Mouse (Mus musculus) heart, postnatal 25 days (tissue): Measurements from ENCODE around the gene Hcar1. TPM values are rescaled to one million over a fixed set of nuclear protein-coding genes. Genes with fewer than 3 reads are reported as not detected.
A peak's percentile ranks its signal among the peaks of the same experiment; 100 is the strongest.

Experiments
- DNase-seq: peaks from one replicate; pipeline ENCODE4 v3.0.0; 2022; ENCODE audit warnings: low spot score
- intact Hi-C: fragments of 180-260 bp; cut with DNase I; formaldehyde crosslinking; loops from one replicate; pipeline ENCODE4 v1.15.1; 2025
- total RNA-seq, 2 experiments: library from RNA; stranded (reverse); gene quantifications; 2 replicates each; pipeline ENCODE4 v1.2.3; 2021

The Hcar1 gene
- under 1 TPM; 0.49 to 0.81 TPM for total RNA-seq

DNA sequence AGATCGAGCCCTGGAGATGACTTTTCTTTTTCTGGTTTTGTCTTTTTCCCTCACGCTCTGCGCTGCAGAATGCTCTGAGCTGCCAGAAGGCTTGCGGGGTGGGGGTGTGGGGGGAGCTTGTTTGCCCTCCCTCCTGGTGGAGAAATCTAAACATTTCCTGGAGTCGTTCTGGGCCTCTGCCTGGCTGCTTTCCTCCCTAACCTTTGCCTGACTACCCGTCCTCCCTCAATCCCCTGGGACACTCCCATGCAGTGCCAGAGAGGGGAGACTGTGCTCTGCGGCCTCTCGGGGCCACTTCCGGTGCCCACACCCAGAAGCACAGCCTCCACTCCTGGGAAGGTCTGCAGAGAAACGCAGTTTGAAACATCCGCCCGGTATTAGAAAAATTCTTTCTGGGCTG, at the start of gene Hcar1:
TSS of gene Hcar1 (minus strand) at position 93 of the 400 bp plus-strand sequence.
- DNase-seq = no peak
- intact Hi-C loops = no loop called here

DNA sequence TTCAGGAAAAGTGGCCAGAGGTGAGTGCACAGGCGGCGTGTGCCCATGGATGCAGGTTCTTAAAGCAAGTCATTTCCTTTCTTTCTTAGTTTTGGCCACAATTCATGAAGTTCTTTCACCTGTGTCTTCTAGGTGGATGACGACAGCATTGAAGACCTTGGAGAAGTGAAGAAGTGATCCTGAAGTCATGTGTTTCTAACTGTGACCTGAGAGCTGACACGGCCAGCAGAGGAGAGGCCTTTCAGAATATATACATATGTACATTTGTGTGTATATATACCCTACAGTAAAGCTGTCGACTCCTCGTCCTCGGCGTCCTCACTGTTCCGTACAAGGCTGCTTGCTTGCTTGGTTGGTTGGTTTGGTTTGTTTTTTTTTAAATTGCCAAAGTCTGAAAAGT, 47.3 kb upstream of the Hcar1 start, which contains the start of gene Gm43518:
TSS of gene Gm43518 (plus strand) at position 301 of the 400 bp plus-strand sequence.
- DNase-seq = no peak
- intact Hi-C loops = no loop called here

DNA sequence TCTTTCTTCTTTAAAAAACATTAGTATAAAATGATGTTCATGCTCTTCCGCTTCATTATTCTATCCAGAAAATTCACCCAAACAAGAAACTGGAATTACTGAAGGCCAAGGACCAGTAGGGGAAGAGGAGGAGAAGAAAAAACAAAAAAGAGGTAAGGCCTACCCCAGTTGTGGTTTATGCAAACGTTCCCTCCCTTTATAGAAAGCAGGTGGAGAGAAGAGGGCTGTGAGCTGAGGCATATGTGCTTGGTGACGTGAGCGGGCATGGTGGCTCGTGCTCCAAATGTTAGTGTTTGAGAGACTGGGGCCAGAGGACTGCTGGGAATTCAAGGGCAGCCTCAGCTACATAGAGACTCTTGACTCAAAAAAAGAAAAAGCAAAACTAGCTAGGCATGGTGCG, 42.3 kb upstream of the Hcar1 start:
- no peak for DNase-seq
- intact Hi-C loops = no loop called here

DNA sequence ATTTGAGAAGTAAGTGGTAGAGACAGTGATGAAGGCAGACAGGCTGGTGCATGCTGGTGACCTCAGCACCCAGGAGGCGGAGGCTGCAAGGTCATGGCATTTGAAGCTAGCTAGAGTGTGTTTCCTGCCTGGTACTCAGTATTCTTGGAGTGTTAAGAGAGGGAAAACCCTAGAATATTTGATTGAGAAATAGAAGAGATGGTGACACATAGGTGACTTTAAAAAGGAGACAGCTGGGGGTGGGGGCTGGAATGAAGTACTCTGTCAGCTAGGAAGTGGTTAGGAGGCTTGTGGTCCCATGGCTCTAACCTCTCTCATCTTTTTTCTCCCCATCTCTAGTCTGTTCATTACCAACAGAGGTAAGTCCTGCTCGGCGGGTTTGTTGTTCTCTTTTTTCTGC, 35.0 kb upstream of the Hcar1 start:
- DNase-seq = no peak
- intact Hi-C loops = no loop called here

DNA sequence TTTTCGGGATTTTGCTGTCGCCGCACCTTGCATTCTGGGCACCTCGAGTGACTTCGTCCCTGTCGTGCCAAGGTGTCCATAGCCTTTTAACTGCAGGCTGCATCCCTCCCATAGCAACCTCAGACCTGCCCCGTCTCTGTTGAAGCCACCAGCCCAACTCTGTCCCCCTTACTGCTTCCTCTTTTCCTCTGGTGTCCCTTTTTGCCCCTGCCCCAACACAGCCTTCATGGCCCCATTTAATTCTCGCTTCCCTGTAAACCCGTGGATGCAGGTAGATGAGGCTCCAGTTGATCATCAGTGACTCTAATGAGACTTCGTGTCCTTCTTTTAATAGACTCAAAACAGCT, 27.8 kb upstream of the Hcar1 start:
- intact Hi-C loops = loop anchor here (2.0 to 5.0 kb wide), 3 partner anchors 80 to 281 kb away; no protein-coding TSS in a partner anchor
- no peak for DNase-seq

DNA sequence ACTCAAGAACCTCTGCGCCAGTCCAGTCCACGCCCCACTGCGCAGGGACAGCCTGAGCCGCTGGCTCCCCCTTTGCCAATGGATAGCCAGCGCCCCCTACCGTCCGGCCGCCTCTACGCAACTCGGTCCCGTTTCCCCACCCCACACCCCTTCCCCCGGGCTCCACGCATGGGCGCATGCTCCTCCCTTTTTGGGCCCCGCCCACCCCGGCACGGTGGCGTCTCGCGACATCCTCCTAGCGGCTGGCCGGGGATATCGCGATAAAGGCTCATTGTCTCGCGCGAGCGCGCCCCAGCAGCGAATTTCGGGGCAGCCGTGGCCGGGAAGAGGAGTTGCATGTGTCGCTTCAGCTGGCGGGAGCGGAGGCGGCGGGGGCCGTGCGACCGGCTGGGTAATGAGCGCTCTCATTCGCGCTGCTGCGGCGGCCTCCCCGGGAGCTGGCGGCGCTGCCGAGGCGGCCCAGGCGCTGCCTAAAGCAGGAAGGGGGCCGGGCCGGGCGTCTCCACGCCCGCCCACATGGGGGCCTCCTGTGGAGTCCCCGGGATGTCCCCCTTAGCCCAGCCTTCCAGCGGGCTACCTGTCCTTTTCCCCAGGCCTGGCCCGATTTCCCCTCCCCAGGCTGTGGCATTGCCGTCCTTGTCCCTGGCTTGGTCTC, 27.3 kb upstream of the Hcar1 start, which contains the start of gene Denr:
TSS of gene Denr (plus strand) at position 200 of the 655 bp plus-strand sequence.
- intact Hi-C loops = loop anchor here (2.0 to 5.0 kb wide), 3 partner anchors 80 to 280 kb away; no protein-coding TSS in a partner anchor
- DNase-seq = peak; percentile 97

DNA sequence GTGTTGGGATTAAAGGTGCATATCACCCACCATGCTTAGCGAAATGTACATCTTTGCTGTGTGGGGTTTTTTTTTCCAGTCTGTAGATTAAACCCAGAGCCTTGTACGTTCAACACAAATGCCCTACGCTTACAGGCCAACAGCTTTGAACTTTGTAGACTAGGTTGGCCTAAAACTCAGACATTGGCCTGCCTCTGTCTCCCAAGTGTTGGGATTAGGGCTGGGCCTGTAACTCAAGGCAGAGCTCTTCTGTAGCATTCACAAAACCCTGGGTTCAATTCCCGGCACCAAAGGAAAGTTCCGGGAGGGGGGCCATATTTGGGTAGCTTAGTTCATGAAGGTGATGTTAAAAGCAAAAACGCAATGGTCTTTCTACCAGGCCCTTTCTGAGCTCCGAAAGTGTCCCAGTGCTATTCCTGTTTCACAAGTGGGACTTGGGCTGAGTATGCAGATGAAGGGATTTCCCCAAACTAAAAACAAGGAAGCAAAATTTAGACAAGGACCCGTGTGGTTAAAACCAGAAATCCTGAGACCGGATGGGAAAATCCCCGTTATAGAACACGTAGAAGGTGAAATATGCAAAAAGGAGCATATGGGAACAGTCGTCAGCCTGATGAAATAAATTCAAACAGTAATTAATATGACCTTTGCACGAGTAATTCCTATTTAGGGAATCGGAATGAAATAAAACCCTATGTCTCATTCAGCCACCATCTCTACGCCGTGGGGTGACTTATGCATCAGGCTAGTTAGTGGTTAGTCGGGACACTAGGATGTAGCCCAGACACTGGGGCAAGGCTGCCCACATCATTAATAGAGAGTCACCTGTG, 26.5 kb upstream of the Hcar1 start:
- intact Hi-C loops = loop anchor here (2.0 to 5.0 kb wide), 3 partner anchors 79 to 280 kb away; no protein-coding TSS in a partner anchor
- no peak for DNase-seq

DNA sequence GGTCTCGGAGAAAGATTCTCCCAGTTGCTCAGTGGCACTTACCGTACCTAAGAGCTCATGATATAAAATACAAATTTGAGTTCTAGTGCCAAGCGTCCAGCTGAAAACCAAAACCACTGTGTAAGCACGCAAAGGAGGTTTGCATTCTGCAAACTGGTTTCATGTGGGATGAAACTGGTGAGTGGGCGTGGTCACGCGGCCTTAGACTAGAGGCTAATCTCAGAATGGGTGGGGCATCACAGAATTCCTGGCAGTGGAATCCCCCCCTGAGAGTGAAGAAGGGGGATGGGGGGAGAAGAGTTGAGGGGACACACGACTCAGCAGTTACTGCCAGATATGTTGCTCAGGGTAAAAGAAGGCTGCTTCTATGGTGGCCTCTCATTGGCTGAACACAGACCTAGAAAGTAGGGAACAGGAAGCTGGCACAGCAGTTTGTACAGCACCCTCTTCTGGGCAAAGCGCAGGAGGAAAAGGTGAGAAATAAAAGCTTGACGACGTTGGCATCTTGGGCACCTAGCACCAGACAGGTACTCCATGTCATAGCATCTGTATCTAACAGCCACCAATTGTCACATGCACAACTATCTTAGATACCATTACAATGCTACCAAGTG, 24.3 kb upstream of the Hcar1 start:
- intact Hi-C loops = no loop called here
- no peak for DNase-seq

DNA sequence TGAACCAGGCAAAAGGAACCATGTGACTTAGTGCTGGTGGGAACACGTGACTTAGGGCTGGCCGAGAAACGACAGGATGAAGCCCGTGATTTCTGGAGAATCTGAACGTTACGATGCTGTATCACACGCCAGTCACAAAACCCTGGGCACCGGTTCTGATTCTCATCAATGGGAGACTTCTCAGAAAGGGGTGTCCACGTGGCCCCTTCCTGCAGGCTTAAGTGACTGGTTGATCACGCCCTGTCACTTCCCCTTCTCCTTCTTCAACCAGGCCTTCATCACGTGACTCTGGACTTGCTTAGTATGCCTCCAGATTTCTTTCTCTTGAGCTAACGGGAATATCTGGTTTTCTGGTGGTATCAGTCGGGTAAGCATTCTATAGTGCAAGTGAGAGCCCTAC, 17.5 kb upstream of the Hcar1 start:
- intact Hi-C loops = no loop called here
- DNase-seq = no peak

DNA sequence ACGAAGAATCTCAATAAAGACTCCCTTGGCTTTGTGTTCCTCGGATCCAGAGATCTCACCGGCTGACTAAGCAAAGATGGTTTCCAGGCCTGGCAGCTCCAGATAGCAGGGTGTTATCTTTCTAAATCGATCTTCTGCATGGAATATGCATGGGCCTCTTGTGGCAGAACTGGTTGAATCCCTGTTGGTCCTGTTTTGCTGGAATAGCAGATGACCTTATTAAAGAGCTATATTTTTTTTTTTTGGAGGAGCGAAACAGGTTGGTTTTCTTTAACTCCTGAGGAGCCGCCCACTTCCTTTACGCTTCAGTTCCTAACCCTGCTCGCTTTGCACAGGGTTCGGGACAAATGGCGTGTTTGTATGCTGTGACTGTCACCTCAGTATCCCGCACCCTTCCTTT, 16.6 kb upstream of the Hcar1 start:
- no peak for DNase-seq
- intact Hi-C loops = no loop called here

DNA sequence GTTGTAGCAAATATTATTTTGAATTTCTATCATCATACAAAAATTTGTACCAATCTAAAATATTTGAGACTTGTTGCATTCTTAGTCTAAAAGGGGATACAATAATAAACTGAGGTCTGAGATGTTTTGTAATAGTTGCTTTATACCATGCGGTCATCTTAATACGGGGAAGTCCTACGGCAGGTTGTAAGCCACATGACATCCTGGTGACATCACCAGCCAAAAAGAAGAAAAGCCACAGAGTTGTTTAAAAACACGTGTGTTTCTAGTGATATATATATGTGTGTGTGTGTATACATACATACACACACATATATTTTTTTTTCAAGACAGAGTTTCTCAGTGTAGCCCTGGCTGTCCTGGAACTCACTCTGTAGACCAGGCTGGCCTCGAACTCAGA, 13.7 kb upstream of the Hcar1 start:
- intact Hi-C loops = no loop called here
- no peak for DNase-seq

DNA sequence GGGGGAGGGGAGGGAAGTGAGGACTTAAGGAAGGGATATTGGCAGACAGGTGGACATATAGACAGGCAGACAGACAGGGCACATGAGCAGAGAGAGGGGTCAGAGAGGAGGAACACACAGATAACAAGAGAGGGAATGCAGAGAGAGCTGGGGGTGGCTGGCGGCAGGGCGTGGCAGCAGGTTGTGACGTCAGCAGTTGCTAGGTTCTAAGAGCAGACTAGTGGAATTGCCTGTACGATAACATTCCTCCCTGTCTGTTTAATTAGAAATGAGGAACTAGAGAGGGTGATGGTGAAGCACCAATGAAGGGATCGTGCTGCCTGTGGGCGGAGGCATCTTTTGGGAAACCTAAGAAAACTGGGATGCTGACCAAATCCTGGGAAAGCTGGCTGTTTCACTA, 11.8 kb upstream of the Hcar1 start:
- intact Hi-C loops = no loop called here
- no peak for DNase-seq

DNA sequence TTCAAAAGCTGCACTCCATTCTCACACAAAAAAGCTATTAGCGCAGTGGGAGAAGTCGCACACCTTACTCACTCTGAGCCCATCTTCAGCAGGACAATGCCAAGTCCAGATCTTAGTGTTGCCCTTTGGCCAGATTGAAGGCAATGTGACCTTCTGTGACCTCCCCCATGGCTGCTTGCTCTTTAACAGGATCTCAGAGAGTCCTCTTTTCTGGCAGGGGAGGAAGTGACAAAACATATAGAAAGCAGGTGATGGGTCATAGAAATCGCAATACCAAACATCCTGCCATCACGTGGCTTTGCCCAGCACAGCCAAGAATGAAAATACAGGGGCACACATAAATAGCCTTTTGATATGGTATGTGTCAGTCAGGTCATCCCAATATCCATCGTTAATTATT, 11.2 kb upstream of the Hcar1 start:
- intact Hi-C loops = no loop called here

DNA sequence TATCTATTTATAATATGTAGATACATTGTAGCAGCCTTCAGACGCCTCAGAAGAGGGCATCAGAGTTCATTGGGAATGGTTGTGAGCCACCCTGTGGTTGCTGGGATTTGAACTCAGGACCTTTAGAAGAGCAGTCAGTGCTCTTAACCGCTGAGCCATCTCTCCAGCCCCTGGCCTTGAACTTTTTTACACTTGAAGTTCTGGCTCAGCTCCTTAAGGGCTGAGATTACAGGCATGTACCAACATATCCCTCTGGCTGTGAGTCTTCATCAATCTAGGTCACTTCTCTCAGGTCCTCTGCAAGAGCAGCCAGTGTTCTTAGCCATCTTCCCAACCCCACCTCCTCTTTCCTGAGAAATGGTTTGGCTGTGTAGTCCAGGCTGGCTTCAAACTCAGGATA, 10.5 kb upstream of the Hcar1 start:
- DNase-seq = no peak
- intact Hi-C loops = no loop called here

More for the DNA sequence above, 11.2 kb upstream of the Hcar1 start:
- DNase-seq = no peak

DNA sequence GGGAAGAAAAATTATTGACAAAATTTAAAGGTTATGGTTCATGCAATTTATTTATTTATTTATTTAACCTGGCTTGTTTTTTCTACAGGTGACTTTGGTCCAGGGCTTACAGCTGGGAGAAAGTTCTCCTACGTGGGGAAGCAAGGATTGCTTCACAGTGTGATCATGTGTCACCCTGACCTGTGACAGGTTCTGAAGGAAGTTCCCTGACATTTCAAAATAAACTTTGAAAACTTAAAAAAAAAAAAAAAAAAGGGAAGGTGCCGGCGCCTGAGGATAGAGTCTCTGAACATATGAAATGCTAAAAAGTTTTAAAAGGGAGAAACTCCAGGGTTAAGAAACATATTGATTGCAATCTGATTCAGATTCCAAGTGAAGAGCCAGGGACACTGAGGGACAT, 6.5 kb upstream of the Hcar1 start:
- no peak for DNase-seq

DNA sequence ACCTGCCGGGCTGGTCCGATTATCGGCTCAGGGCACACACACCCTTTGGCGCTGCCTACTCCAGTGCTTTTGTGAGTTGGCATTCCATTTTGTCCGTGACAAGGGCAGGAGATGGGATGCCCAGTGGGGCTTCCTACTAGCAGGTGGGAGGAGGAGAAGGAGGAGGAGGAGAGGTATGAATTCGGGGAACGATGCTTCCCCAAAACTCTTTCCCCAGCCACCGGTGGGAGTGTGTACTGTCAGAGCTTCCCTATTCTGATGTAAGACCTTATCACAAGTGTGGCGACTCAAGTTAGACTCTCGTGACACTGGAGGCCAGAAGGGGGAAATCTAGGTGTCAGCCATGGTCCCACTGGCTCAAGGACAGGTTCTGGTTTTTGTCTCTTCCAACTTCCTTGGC, 4.5 kb upstream of the Hcar1 start:
- DNase-seq = no peak
- intact Hi-C loops = no loop called here

More for the DNA sequence above, 6.5 kb upstream of the Hcar1 start:
- intact Hi-C loops = no loop called here

DNA sequence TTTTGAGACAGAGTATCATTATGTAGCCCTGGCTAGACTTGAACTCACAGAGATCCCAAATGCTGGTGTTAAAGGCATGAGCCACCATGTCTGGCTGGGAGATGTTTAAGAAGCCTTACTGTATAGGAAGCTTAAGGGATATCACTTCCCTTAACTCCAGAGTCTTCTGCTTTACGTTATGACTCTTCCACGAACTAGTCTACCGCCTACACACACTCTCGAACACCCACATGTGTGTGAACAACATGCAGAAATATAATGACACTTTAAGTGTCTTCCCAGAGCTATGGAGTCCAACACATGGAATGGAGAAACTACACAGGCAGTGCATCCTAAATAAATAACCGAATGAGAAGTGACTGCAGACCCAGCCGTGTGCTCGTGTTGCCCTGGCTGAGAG, 4.1 kb upstream of the Hcar1 start:
- intact Hi-C loops = no loop called here
- no peak for DNase-seq

DNA sequence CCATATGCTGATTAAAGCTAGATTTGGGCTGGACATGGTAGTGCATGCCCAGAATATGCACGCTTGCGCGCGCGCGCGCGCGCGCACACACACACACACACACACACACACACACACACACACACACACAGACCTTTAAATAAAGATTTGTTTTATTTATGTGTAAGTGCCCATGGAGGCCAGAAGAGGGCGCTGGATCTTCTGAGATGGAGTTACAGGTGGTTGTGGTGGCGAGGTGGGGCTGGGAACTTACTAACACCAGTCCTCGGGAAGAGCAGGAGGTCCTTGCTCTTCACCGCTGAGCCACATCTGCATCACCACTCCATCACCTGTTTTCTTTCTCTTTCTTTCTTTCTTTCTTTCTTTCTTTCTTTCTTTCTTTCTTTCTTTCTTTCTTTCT, 958 bp upstream of the Hcar1 start:
- intact Hi-C loops = no loop called here

DNA sequence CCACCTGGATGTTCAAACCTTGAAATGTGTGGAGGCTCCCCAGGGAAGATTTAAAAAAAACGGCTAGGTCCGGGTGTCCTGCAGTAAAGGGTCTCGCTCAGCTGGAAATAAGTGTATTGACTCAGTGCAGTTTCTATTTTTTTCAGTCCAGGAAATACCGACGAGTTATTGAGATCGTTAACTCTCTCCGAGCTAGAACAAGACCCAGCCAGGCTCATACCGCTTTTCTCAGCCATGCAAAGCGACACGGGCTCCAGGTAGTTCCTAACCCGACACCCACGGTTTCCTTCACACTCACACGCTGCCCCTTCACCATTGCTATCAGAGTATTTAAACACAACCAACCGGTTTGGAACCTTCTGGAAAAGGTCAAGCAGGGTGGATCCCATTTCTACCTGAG, 1.8 kb downstream of the Hcar1 start:
- DNase-seq = no peak
- intact Hi-C loops = no loop called here

More for the DNA sequence above, 958 bp upstream of the Hcar1 start:
- DNase-seq = no peak

DNA sequence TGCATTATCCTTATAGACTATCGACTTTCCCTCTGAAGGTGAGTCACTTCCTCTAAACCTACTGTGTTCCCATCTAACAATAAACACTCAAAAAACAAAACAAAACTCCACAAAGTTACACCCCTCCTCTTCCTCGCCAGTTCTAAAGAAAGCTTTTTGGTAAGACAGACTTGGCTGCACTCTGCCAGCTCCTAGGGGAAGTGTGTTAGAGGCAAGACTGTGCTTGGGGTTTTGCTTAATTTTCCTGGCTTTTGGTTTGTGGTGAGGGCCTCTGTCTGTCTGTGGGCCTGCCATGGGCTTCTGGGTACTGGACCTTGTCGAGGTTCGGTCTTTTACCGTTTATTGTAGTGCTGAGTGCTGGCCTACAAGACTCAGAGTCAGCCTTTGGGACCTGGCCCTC, 5.6 kb downstream of the Hcar1 start:
- intact Hi-C loops = no loop called here

DNA sequence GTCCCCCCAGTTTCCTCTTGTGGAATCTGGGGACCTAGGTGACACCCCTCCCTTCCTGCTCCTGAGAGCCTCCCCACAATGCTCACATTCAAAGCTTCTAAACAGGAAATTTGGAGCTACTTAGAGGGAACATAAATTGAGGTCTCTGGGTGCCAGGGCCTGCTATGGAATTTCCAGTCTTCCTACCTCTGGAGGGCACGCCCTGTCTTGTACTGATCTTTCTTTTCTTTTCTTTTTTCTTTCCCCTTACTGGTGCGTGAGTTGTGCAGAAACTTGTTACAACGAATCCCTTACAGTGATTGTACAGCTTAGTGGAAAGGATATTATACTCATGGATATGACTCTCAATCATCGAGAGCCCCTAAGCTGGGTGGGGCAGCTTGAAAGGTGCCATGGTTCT, 10.2 kb downstream of the Hcar1 start:
- no peak for DNase-seq
- intact Hi-C loops = no loop called here

More for the DNA sequence above, 5.6 kb downstream of the Hcar1 start:
- DNase-seq = no peak
